Mouse (Mus musculus): ENCODE data around the gene 2310061I04Rik. TPM values are rescaled to one million over a fixed set of nuclear protein-coding genes. Genes with fewer than 3 reads are reported as not detected.

The 2310061I04Rik gene
- polyA plus RNA-seq, 1 experiment from 2014 or later = 34.6 TPM

- Histone ChIP-seq H3K9me3 (replicated peaks; ENCODE audit: control insufficient read depth, low read length) (no peaks in the 10 kb centered on the region), H3K27me3 (ENCODE audit: control insufficient read depth, insufficient read depth, low read length) (no peaks in the 10 kb centered on the region), H3K4me3 (ENCODE audit: low read length) (peak overlapping the region; percentile 72), H3K4me1 (ENCODE audit: control insufficient read depth, insufficient read depth, low read length) (peaks cover 22% of the 10 kb centered on the region), H3K36me3 (ENCODE audit: control insufficient read depth, insufficient read depth) (peaks cover 10% of the 10 kb centered on the region; the same call in 1 of the 2 replicates), H3K9ac (ENCODE audit: low read length) (peak overlapping the region; percentile 96), H3K27ac (ENCODE audit: low read length) (peak overlapping the region; percentile 99), H3K4me2 (ENCODE audit: low read depth, low read length) (peak overlapping the region; percentile 98)
- no peak for ATAC-seq (replicated peaks; ENCODE audit: extremely low read depth, insufficient read depth, low FRiP score)
- WGBS = 0% methylated on average over 13 of the region's 13 CpGs
These were observed 20.4 kb upstream of the 2310061I04Rik start for GRCm38 (mm10) chr17:35917463-35918251.

GRCm38 (mm10) chr17:35917143-35917462 lies 19.9 kb upstream of the 2310061I04Rik start:
- peak overlapping the region; percentile 98 for H3K4me2 ChIP-seq (ENCODE audit: low read depth, low read length)
- no peak for ATAC-seq (replicated peaks; ENCODE audit: extremely low read depth, insufficient read depth, low FRiP score)
- WGBS = under 1% methylated on average over 8 of the region's 8 CpGs

GRCm38 (mm10) chr17:35916297-35917142 lies 19.3 kb upstream of the 2310061I04Rik start, which contains the start of the genes Mrps18b and Ppp1r10:
TSS of gene Mrps18b (minus strand) at chr17:35916389.
TSS of gene Ppp1r10 (plus strand) at chr17:35916434.
- peaks cover 10% of the 10 kb centered on the region; the same call in 1 of the 2 replicates for H3K36me3 ChIP-seq (ENCODE audit: control insufficient read depth, insufficient read depth)
- peak within 1 kb of the TSS; percentile 72 for H3K4me3 ChIP-seq (ENCODE audit: low read length)
- no peaks in the 10 kb centered on the region for H3K9me3 ChIP-seq (replicated peaks; ENCODE audit: control insufficient read depth, low read length)
- peak; percentile 95 for ATAC-seq (replicated peaks; ENCODE audit: extremely low read depth, insufficient read depth, low FRiP score)
- H3K27me3 ChIP-seq (ENCODE audit: control insufficient read depth, insufficient read depth, low read length) = no peaks in the 10 kb centered on the region
- WGBS = under 1% methylated on average over 83 of the region's 83 CpGs
- peak within 1 kb of the TSS; percentile 96 for H3K9ac ChIP-seq (ENCODE audit: low read length)
- H3K4me2 ChIP-seq (ENCODE audit: low read depth, low read length) = peak within 1 kb of the TSS; percentile 98
- peaks cover 22% of the 10 kb centered on the region for H3K4me1 ChIP-seq (ENCODE audit: control insufficient read depth, insufficient read depth, low read length)
- peak within 1 kb of the TSS; percentile 99 for H3K27ac ChIP-seq (ENCODE audit: low read length)

More at GRCm38 (mm10) chr17:35917143-35917462, 19.9 kb upstream of the 2310061I04Rik start:
- Histone ChIP-seq H3K9me3 (replicated peaks; ENCODE audit: control insufficient read depth, low read length) (no peaks in the 10 kb centered on the region), H3K36me3 (ENCODE audit: control insufficient read depth, insufficient read depth) (peaks cover 10% of the 10 kb centered on the region; the same call in 1 of the 2 replicates), H3K4me3 (ENCODE audit: low read length) (peak overlapping the region; percentile 72), H3K27me3 (ENCODE audit: control insufficient read depth, insufficient read depth, low read length) (no peaks in the 10 kb centered on the region), H3K9ac (ENCODE audit: low read length) (peak overlapping the region; percentile 96), H3K4me1 (ENCODE audit: control insufficient read depth, insufficient read depth, low read length) (peaks cover 22% of the 10 kb centered on the region), H3K27ac (ENCODE audit: low read length) (peak overlapping the region; percentile 99)

- peak overlapping the region; percentile 72 for H3K4me3 ChIP-seq (ENCODE audit: low read length)
- under 1% methylated on average over 28 of the region's 28 CpGs for WGBS
- H3K9me3 ChIP-seq (replicated peaks; ENCODE audit: control insufficient read depth, low read length) = no peaks in the 10 kb centered on the region
- peak overlapping the region; percentile 73 for H3K9ac ChIP-seq (ENCODE audit: low read length)
- no peaks in the 10 kb centered on the region for H3K27me3 ChIP-seq (ENCODE audit: control insufficient read depth, insufficient read depth, low read length)
- peaks cover 22% of the 10 kb centered on the region for H3K4me1 ChIP-seq (ENCODE audit: control insufficient read depth, insufficient read depth, low read length)
- ATAC-seq (replicated peaks; ENCODE audit: extremely low read depth, insufficient read depth, low FRiP score) = no peak
- H3K27ac ChIP-seq (ENCODE audit: low read length) = peak overlapping the region; percentile 93
- H3K4me2 ChIP-seq (ENCODE audit: low read depth, low read length) = peak overlapping the region; percentile 74
- H3K36me3 ChIP-seq (ENCODE audit: control insufficient read depth, insufficient read depth) = peaks cover 17% of the 10 kb centered on the region
These were observed 18.5 kb upstream of the 2310061I04Rik start for GRCm38 (mm10) chr17:35915538-35916296.

GRCm38 (mm10) chr17:35914975-35915374 lies 17.7 kb upstream of the 2310061I04Rik start:
- 76% methylated on average over 6 of the region's 6 CpGs for WGBS
- H3K4me2 ChIP-seq (ENCODE audit: low read depth, low read length) = peak overlapping the region; percentile 74
- H3K27me3 ChIP-seq (ENCODE audit: control insufficient read depth, insufficient read depth, low read length) = no peaks in the 10 kb centered on the region
- no peak for ATAC-seq (replicated peaks; ENCODE audit: extremely low read depth, insufficient read depth, low FRiP score)
- peak overlapping the region; percentile 72; the same call in 1 of the 2 replicates for H3K4me3 ChIP-seq (ENCODE audit: low read length)
- H3K36me3 ChIP-seq (ENCODE audit: control insufficient read depth, insufficient read depth) = peaks cover 17% of the 10 kb centered on the region
- H3K9me3 ChIP-seq (replicated peaks; ENCODE audit: control insufficient read depth, low read length) = no peaks in the 10 kb centered on the region
- no peak overlapping the region for H3K9ac ChIP-seq (ENCODE audit: low read length)
- H3K4me1 ChIP-seq (ENCODE audit: control insufficient read depth, insufficient read depth, low read length) = peaks cover 20% of the 10 kb centered on the region
- no peak overlapping the region for H3K27ac ChIP-seq (ENCODE audit: low read length)

- 2% methylated on average over 25 of the region's 25 CpGs for WGBS
- no peaks in the 10 kb centered on the region for H3K27me3 ChIP-seq (ENCODE audit: control insufficient read depth, insufficient read depth, low read length)
- ATAC-seq (replicated peaks; ENCODE audit: extremely low read depth, insufficient read depth, low FRiP score) = peak; percentile 75
- peak within 1 kb of the TSS; percentile 84 for H3K27ac ChIP-seq (ENCODE audit: low read length)
- peaks cover 14% of the 10 kb centered on the region for H3K4me1 ChIP-seq (ENCODE audit: control insufficient read depth, insufficient read depth, low read length)
- H3K4me3 ChIP-seq (ENCODE audit: low read length) = peak within 1 kb of the TSS; percentile 81
- no peaks in the 10 kb centered on the region for H3K9me3 ChIP-seq (replicated peaks; ENCODE audit: control insufficient read depth, low read length)
- peak within 1 kb of the TSS; percentile 82 for H3K9ac ChIP-seq (ENCODE audit: low read length)
- H3K36me3 ChIP-seq (ENCODE audit: control insufficient read depth, insufficient read depth) = peaks cover 25% of the 10 kb centered on the region
- peak within 1 kb of the TSS; percentile 74 for H3K4me2 ChIP-seq (ENCODE audit: low read depth, low read length)
These were observed 12.7 kb upstream of the 2310061I04Rik start, which contains the start of gene Atat1 for GRCm38 (mm10) chr17:35909919-35910369. TSS of gene Atat1 (minus strand) at chr17:35910075.

GRCm38 (mm10) chr17:35909186-35909918 lies 12.1 kb upstream of the 2310061I04Rik start:
- ATAC-seq (replicated peaks; ENCODE audit: extremely low read depth, insufficient read depth, low FRiP score) = peak; percentile 19
- Histone ChIP-seq H3K4me2 (ENCODE audit: low read depth, low read length) (peak overlapping the region; percentile 74), H3K4me1 (ENCODE audit: control insufficient read depth, insufficient read depth, low read length) (peaks cover 12% of the 10 kb centered on the region), H3K4me3 (ENCODE audit: low read length) (peak overlapping the region; percentile 81), H3K9ac (ENCODE audit: low read length) (peak overlapping the region; percentile 82), H3K27ac (ENCODE audit: low read length) (peak overlapping the region; percentile 84), H3K9me3 (replicated peaks; ENCODE audit: control insufficient read depth, low read length) (no peaks in the 10 kb centered on the region), H3K27me3 (ENCODE audit: control insufficient read depth, insufficient read depth, low read length) (no peaks in the 10 kb centered on the region), H3K36me3 (ENCODE audit: control insufficient read depth, insufficient read depth) (peaks cover 23% of the 10 kb centered on the region)
- WGBS = 21% methylated on average over 20 of the region's 20 CpGs

GRCm38 (mm10) chr17:35907609-35908008 lies 10.4 kb upstream of the 2310061I04Rik start:
- H3K4me2 ChIP-seq (ENCODE audit: low read depth, low read length) = no peak overlapping the region
- no peak overlapping the region for H3K4me3 ChIP-seq (ENCODE audit: low read length)
- no peaks in the 10 kb centered on the region for H3K9me3 ChIP-seq (replicated peaks; ENCODE audit: control insufficient read depth, low read length)
- no peak overlapping the region for H3K27ac ChIP-seq (ENCODE audit: low read length)
- ATAC-seq (replicated peaks; ENCODE audit: extremely low read depth, insufficient read depth, low FRiP score) = no peak
- H3K9ac ChIP-seq (ENCODE audit: low read length) = no peak overlapping the region
- peaks cover 15% of the 10 kb centered on the region for H3K36me3 ChIP-seq (ENCODE audit: control insufficient read depth, insufficient read depth)
- H3K27me3 ChIP-seq (ENCODE audit: control insufficient read depth, insufficient read depth, low read length) = no peaks in the 10 kb centered on the region
- H3K4me1 ChIP-seq (ENCODE audit: control insufficient read depth, insufficient read depth, low read length) = peaks cover 28% of the 10 kb centered on the region
- WGBS = 70% methylated on average over 2 of the region's 2 CpGs
